Mouse (Mus musculus): Measurements from ENCODE around the gene Prss22.
A peak's percentile ranks its signal among the peaks of the same experiment; 100 is the strongest.

Gene Prss22

DNA sequence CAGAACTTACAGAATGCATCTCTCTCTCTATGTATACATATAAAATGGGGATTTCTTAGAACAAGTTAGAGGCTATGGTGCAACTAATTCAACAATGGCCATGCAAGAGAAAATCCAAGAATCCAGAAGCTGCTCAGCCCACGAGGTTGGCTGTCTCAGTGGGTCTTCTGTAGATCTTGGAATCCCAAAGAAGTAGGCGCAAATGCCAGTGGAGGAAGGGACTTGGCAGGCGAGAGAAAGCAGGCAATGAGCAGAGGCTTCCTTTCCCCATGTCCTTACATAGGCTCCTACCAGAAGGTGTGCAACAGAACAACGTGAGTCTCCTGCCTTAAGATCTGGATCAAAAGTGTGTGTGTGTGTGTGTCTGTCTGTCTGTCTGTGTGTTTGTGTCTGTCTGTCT lies 50.4 kb downstream of the Prss22 start:
- DNase-seq (ENCODE audit: low spot score in 2 of 2) = peak in 1 of 2 experiments; percentile 14
